ENCODE assay signal across 17 mouse cellular contexts in genomic region chr16:42919992-42920760, GRCm38 (mm10).
"Had no signal": no experiment of that assay in that cellular context is flagged by ENCODE, and none has a peak within 500 bp of the region (broad histone marks: within the 10 kb centered on the region; RNA-seq: fewer than 3 reads in every experiment).

No protein-coding gene starts in this region.

- ATAC-seq: lung, postnatal 0 days had no signal

- H3K27ac ChIP-seq: kidney, postnatal 0 days; left cerebral cortex, adult 2 months; limb, embryonic 10.5 days; liver, embryonic 15.5 days; midbrain, embryonic 12.5 days; neural tube, embryonic 12.5 days had no signal

- H3K4me3 ChIP-seq: left cerebral cortex, adult 2 months; limb, embryonic 10.5 days; liver, embryonic 15.5 days; megakaryocyte, embryonic 14.5 days; midbrain, embryonic 12.5 days; myocyte; neural tube, embryonic 12.5 days had no signal

- DNase-seq: kidney, adult 11 months; kidney, adult 9 months; kidney, postnatal 4 days; lung, adult 2 months; lung, postnatal 36 days; retina, postnatal 1 day; right cerebral cortex, postnatal 4 days; thymus, postnatal 14 days had no signal
